Mouse (Mus musculus): ENCODE results near the gene Bag1. TPM values are rescaled to one million over a fixed set of nuclear protein-coding genes. Genes with fewer than 3 reads are reported as not detected.
A peak's percentile ranks its signal among the peaks of the same experiment; 100 is the strongest.

Gene Bag1
- polyA plus RNA-seq (2015; fragmentation: Nextera tagmentation; extraction: Ambion mirVana), result 173 and 181 TPM in 2 replicates

GRCm38 (mm10) chr4:40948160-40948708 lies at the start of gene Bag1, which contains the start of gene Chmp5:
Gene Bag1 (minus strand): TSS chr4:40948294.
Gene Chmp5 (plus strand): TSS chr4:40948407.
- 0% methylated on average over 50 of the region's 50 CpGs for WGBS
- Histone ChIP-seq H3K4me2 (peak within 1 kb of the TSS; percentile 82), H3K27me3 (replicated peaks) (no peaks in the 10 kb centered on the region), H3K27ac (peak within 1 kb of the TSS; percentile 77), H3K9ac (peak within 1 kb of the TSS; percentile 68), H3K4me3 (peak within 1 kb of the TSS; percentile 63), H3K9me3 (no peaks in the 10 kb centered on the region), H3K36me3 (replicated peaks) (peaks cover 29% of the 10 kb centered on the region), H3K4me1 (peaks cover 32% of the 10 kb centered on the region)
- peak; percentile 97 for ATAC-seq (replicated peaks)

- Histone ChIP-seq H3K27me3 (replicated peaks) (no peaks in the 10 kb centered on the region), H3K4me2 (no peak overlapping the region), H3K36me3 (replicated peaks) (peaks cover 85% of the 10 kb centered on the region), H3K27ac (no peak overlapping the region), H3K4me3 (no peak overlapping the region), H3K4me1 (no peaks in the 10 kb centered on the region), H3K9me3 (no peaks in the 10 kb centered on the region), H3K9ac (no peak overlapping the region)
- WGBS, result 95% methylated on average over 6 of the region's 6 CpGs
- ATAC-seq (replicated peaks), result no peak
Observed at GRCm38 (mm10) chr4:40996302-40996701, 48.2 kb upstream of the Bag1 start.

- Histone ChIP-seq H3K36me3 (replicated peaks) (peaks cover 76% of the 10 kb centered on the region), H3K27ac (no peak overlapping the region), H3K4me1 (no peaks in the 10 kb centered on the region), H3K4me2 (no peak overlapping the region), H3K9me3 (no peaks in the 10 kb centered on the region), H3K4me3 (no peak overlapping the region), H3K9ac (no peak overlapping the region), H3K27me3 (replicated peaks) (no peaks in the 10 kb centered on the region)
- WGBS, result 84% methylated on average over 6 of the region's 6 CpGs
- no peak for ATAC-seq (replicated peaks)
Observed at GRCm38 (mm10) chr4:40989633-40990032, 41.5 kb upstream of the Bag1 start.

- Histone ChIP-seq H3K27ac (no peak overlapping the region), H3K4me3 (no peak overlapping the region), H3K9ac (no peak overlapping the region), H3K36me3 (replicated peaks) (peaks cover 45% of the 10 kb centered on the region), H3K27me3 (replicated peaks) (no peaks in the 10 kb centered on the region), H3K4me2 (no peak overlapping the region), H3K9me3 (no peaks in the 10 kb centered on the region), H3K4me1 (no peaks in the 10 kb centered on the region)
- WGBS, result 96% methylated on average over 1 of the region's 1 CpGs
- no peak for ATAC-seq (replicated peaks)
Observed at GRCm38 (mm10) chr4:40983686-40984085, 35.6 kb upstream of the Bag1 start.

- no peaks in the 10 kb centered on the region for H3K9me3 ChIP-seq
- H3K4me2 ChIP-seq, result no peak overlapping the region
- no peak overlapping the region for H3K4me3 ChIP-seq
- H3K27ac ChIP-seq, result no peak overlapping the region
- no peaks in the 10 kb centered on the region for H3K4me1 ChIP-seq
- H3K27me3 ChIP-seq (replicated peaks), result no peaks in the 10 kb centered on the region
- no peak for ATAC-seq (replicated peaks)
- WGBS, result 87% methylated on average over 3 of the region's 3 CpGs
- H3K36me3 ChIP-seq (replicated peaks), result peaks cover 43% of the 10 kb centered on the region
- no peak overlapping the region for H3K9ac ChIP-seq
Observed at GRCm38 (mm10) chr4:40982486-40982885, 34.4 kb upstream of the Bag1 start.

- no peaks in the 10 kb centered on the region for H3K4me1 ChIP-seq
- H3K27me3 ChIP-seq (replicated peaks), result no peaks in the 10 kb centered on the region
- peaks cover 29% of the 10 kb centered on the region for H3K36me3 ChIP-seq (replicated peaks)
- H3K4me3 ChIP-seq, result no peak overlapping the region
- no peak overlapping the region for H3K9ac ChIP-seq
- H3K4me2 ChIP-seq, result no peak overlapping the region
- ATAC-seq (replicated peaks), result no peak
- 90% methylated on average over 1 of the region's 1 CpGs for WGBS
- no peaks in the 10 kb centered on the region for H3K9me3 ChIP-seq
- no peak overlapping the region for H3K27ac ChIP-seq
Observed at GRCm38 (mm10) chr4:40979430-40979829, 31.3 kb upstream of the Bag1 start.

- H3K4me2 ChIP-seq, result no peak overlapping the region
- H3K36me3 ChIP-seq (replicated peaks), result peaks cover 24% of the 10 kb centered on the region
- no peak overlapping the region for H3K9ac ChIP-seq
- no peaks in the 10 kb centered on the region for H3K9me3 ChIP-seq
- 91% methylated on average over 10 of the region's 10 CpGs for WGBS
- no peak overlapping the region for H3K27ac ChIP-seq
- H3K4me3 ChIP-seq, result no peak overlapping the region
- no peak for ATAC-seq (replicated peaks)
- peaks cover 15% of the 10 kb centered on the region for H3K4me1 ChIP-seq
- H3K27me3 ChIP-seq (replicated peaks), result no peaks in the 10 kb centered on the region
Observed at GRCm38 (mm10) chr4:40976651-40977050, 28.6 kb upstream of the Bag1 start.

GRCm38 (mm10) chr4:40975678-40976077 lies 27.6 kb upstream of the Bag1 start:
- peaks cover 23% of the 10 kb centered on the region for H3K36me3 ChIP-seq (replicated peaks)
- H3K27ac ChIP-seq, result no peak overlapping the region
- H3K9ac ChIP-seq, result no peak overlapping the region
- 91% methylated on average over 3 of the region's 3 CpGs for WGBS
- ATAC-seq (replicated peaks), result no peak
- no peak overlapping the region for H3K4me3 ChIP-seq
- no peaks in the 10 kb centered on the region for H3K9me3 ChIP-seq
- no peak overlapping the region for H3K4me2 ChIP-seq
- peaks cover 15% of the 10 kb centered on the region for H3K4me1 ChIP-seq
- no peaks in the 10 kb centered on the region for H3K27me3 ChIP-seq (replicated peaks)

GRCm38 (mm10) chr4:40974011-40974410 lies 25.9 kb upstream of the Bag1 start:
- Histone ChIP-seq H3K9me3 (no peaks in the 10 kb centered on the region), H3K27ac (no peak overlapping the region), H3K4me1 (peaks cover 24% of the 10 kb centered on the region), H3K4me3 (no peak overlapping the region), H3K4me2 (no peak overlapping the region), H3K9ac (no peak overlapping the region), H3K27me3 (replicated peaks) (no peaks in the 10 kb centered on the region), H3K36me3 (replicated peaks) (peaks cover 16% of the 10 kb centered on the region)
- WGBS, result 100% methylated on average over 1 of the region's 1 CpGs
- no peak for ATAC-seq (replicated peaks)

GRCm38 (mm10) chr4:40971744-40972143 lies 23.6 kb upstream of the Bag1 start:
- Histone ChIP-seq H3K9me3 (no peaks in the 10 kb centered on the region), H3K4me3 (peak overlapping the region; percentile 98), H3K4me1 (peaks cover 24% of the 10 kb centered on the region), H3K27me3 (replicated peaks) (no peaks in the 10 kb centered on the region), H3K4me2 (peak overlapping the region; percentile 73), H3K9ac (peak overlapping the region; percentile 79), H3K36me3 (replicated peaks) (peaks cover 8% of the 10 kb centered on the region; the same call in 1 of the 2 replicates), H3K27ac (peak overlapping the region; percentile 95; the same call in 1 of the 2 replicates)
- 25% methylated on average over 13 of the region's 13 CpGs for WGBS
- ATAC-seq (replicated peaks), result no peak

GRCm38 (mm10) chr4:40970842-40971701 lies 23.0 kb upstream of the Bag1 start, which contains the start of gene Nfx1:
Gene Nfx1 (plus strand): TSS chr4:40970906.
- H3K4me1 ChIP-seq, result peaks cover 24% of the 10 kb centered on the region
- H3K4me3 ChIP-seq, result peak within 1 kb of the TSS; percentile 98
- H3K36me3 ChIP-seq (replicated peaks), result peaks cover 14% of the 10 kb centered on the region
- under 1% methylated on average over 79 of the region's 85 CpGs for WGBS
- no peaks in the 10 kb centered on the region for H3K27me3 ChIP-seq (replicated peaks)
- peak within 1 kb of the TSS; percentile 79 for H3K9ac ChIP-seq
- H3K4me2 ChIP-seq, result peak within 1 kb of the TSS; percentile 73
- peak; percentile 98 for ATAC-seq (replicated peaks)
- no peaks in the 10 kb centered on the region for H3K9me3 ChIP-seq
- peak within 1 kb of the TSS; percentile 95 for H3K27ac ChIP-seq

- Histone ChIP-seq H3K27me3 (replicated peaks) (no peaks in the 10 kb centered on the region), H3K4me3 (peak overlapping the region; percentile 98), H3K4me2 (peak overlapping the region; percentile 73), H3K9me3 (no peaks in the 10 kb centered on the region), H3K9ac (peak overlapping the region; percentile 79), H3K36me3 (replicated peaks) (peaks cover 18% of the 10 kb centered on the region), H3K27ac (peak overlapping the region; percentile 95), H3K4me1 (peaks cover 24% of the 10 kb centered on the region)
- no peak for ATAC-seq (replicated peaks)
- WGBS, result 2% methylated on average over 16 of the region's 16 CpGs
Observed at GRCm38 (mm10) chr4:40970592-40970841, 22.4 kb upstream of the Bag1 start.

All from midbrain, embryonic 15.5 days (tissue).